Mouse (Mus musculus): ENCODE data around the gene Bbc3.

Gene Bbc3

GRCm38 (mm10) chr7:16315222-16315759 lies 7.1 kb downstream of the Bbc3 start:
- no peak for DNase-seq (ENCODE audit: extremely low read depth, low read depth, low spot score)

- DNase-seq (ENCODE audit: extremely low read depth, low read depth, low spot score), result no peak
These were observed 8.9 kb downstream of the Bbc3 start for GRCm38 (mm10) chr7:16317094-16317493.

GRCm38 (mm10) chr7:16319216-16319615 lies 11.0 kb downstream of the Bbc3 start:
- no peak for DNase-seq (ENCODE audit: extremely low read depth, low read depth, low spot score)

GRCm38 (mm10) chr7:16320479-16320878 lies 12.3 kb downstream of the Bbc3 start:
- no peak for DNase-seq (ENCODE audit: extremely low read depth, low read depth, low spot score)

GRCm38 (mm10) chr7:16324661-16325060 lies 16.5 kb downstream of the Bbc3 start:
- DNase-seq (ENCODE audit: extremely low read depth, low read depth, low spot score), result no peak

GRCm38 (mm10) chr7:16325920-16326606 lies 17.9 kb downstream of the Bbc3 start:
- DNase-seq (ENCODE audit: extremely low read depth, low read depth, low spot score), result no peak

- DNase-seq (ENCODE audit: extremely low read depth, low read depth, low spot score), result no peak
These were observed 18.4 kb downstream of the Bbc3 start for GRCm38 (mm10) chr7:16326607-16326971.

- no peak for DNase-seq (ENCODE audit: extremely low read depth, low read depth, low spot score)
These were observed 21.0 kb downstream of the Bbc3 start for GRCm38 (mm10) chr7:16329146-16329545.

GRCm38 (mm10) chr7:16337733-16338132 lies 29.5 kb downstream of the Bbc3 start:
- DNase-seq (ENCODE audit: extremely low read depth, low read depth, low spot score), result no peak

- DNase-seq (ENCODE audit: extremely low read depth, low read depth, low spot score), result no peak
These were observed 36.4 kb downstream of the Bbc3 start for GRCm38 (mm10) chr7:16344598-16344997.

GRCm38 (mm10) chr7:16345297-16345696 lies 37.1 kb downstream of the Bbc3 start:
- no peak for DNase-seq (ENCODE audit: extremely low read depth, low read depth, low spot score)

GRCm38 (mm10) chr7:16349999-16350398 lies 41.8 kb downstream of the Bbc3 start:
- no peak for DNase-seq (ENCODE audit: extremely low read depth, low read depth, low spot score)

- no peak for DNase-seq (ENCODE audit: extremely low read depth, low read depth, low spot score)
These were observed 47.8 kb downstream of the Bbc3 start for GRCm38 (mm10) chr7:16355854-16356594.

GRCm38 (mm10) chr7:16357602-16358001 lies 49.4 kb downstream of the Bbc3 start:
- DNase-seq (ENCODE audit: extremely low read depth, low read depth, low spot score), result no peak

GRCm38 (mm10) chr7:16364319-16364718 lies 56.1 kb downstream of the Bbc3 start:
- no peak for DNase-seq (ENCODE audit: extremely low read depth, low read depth, low spot score)

- DNase-seq (ENCODE audit: extremely low read depth, low read depth, low spot score), result no peak
These were observed 56.8 kb downstream of the Bbc3 start for GRCm38 (mm10) chr7:16364901-16365500.

- no peak for DNase-seq (ENCODE audit: extremely low read depth, low read depth, low spot score)
These were observed 58.0 kb downstream of the Bbc3 start for GRCm38 (mm10) chr7:16366133-16366646.

GRCm38 (mm10) chr7:16366669-16367068 lies 58.5 kb downstream of the Bbc3 start:
- DNase-seq (ENCODE audit: extremely low read depth, low read depth, low spot score), result no peak
